Mouse (Mus musculus) mouse embryonic stem cell (cell line): Measurements from ENCODE around the gene Taar7f.

Experiments used
- in situ Hi-C, 2 experiments: fragments of 300-500 bp; cut with MboI; formaldehyde crosslinking; loops; 1 replicate in 1 of 2; 3 replicates in 1 of 2; pipeline ENCODE4 v1.14.3; 2019 to 2020; ENCODE audit warnings: low sequenced_read_pairs in 2 of 2, low pct_unique_long_range_greater_than_20kb in 1 of 2, mixed read lengths in 1 of 2; ENCODE audit not compliant: unreplicated experiment in 1 of 2

Taar7f gene

GRCm38 (mm10) chr10:24049210-24049609, at the start of gene Taar7f:
Taar7f (plus strand) TSS chr10:24049510.
- in situ Hi-C loops: no loop called here

GRCm38 (mm10) chr10:23999639-24000038, 49.7 kb upstream of the Taar7f start, which contains the start of gene Taar7b:
Taar7b (plus strand) TSS chr10:23999939.
- in situ Hi-C loops: loop anchor here (25.0 kb wide), 2 partner anchors 88 to 313 kb away; partner anchors contain the start of genes Taar8a (in 1 of the 2) and Taar8b (in 1 of the 2)

- in situ Hi-C loops: no loop called here
Observed at GRCm38 (mm10) chr10:24006442-24006841, 42.9 kb upstream of the Taar7f start.

GRCm38 (mm10) chr10:24007034-24007433, 42.3 kb upstream of the Taar7f start:
- in situ Hi-C loops: no loop called here

- in situ Hi-C loops: no loop called here
Observed at GRCm38 (mm10) chr10:24008143-24008542, 41.2 kb upstream of the Taar7f start.

GRCm38 (mm10) chr10:24026922-24027321, 22.4 kb upstream of the Taar7f start, which contains the start of gene Taar7d:
Taar7d (plus strand) TSS chr10:24027222.
- in situ Hi-C loops: no loop called here

- in situ Hi-C loops: no loop called here
Observed at GRCm38 (mm10) chr10:24031347-24031746, 18.0 kb upstream of the Taar7f start.

GRCm38 (mm10) chr10:24037314-24037713, 12.0 kb upstream of the Taar7f start, which contains the start of gene Taar7e:
Taar7e (plus strand) TSS chr10:24037614.
- in situ Hi-C loops: no loop called here

- in situ Hi-C loops: no loop called here
Observed at GRCm38 (mm10) chr10:24040120-24040869, 9.0 kb upstream of the Taar7f start.

GRCm38 (mm10) chr10:24052039-24052438, 2.7 kb downstream of the Taar7f start:
- in situ Hi-C loops: no loop called here

- in situ Hi-C loops: no loop called here
Observed at GRCm38 (mm10) chr10:24058986-24059385, 9.7 kb downstream of the Taar7f start.

- in situ Hi-C loops: loop anchor here in 1 of 2 experiments (25.0 kb wide), 1 partner anchor 87 kb away; the partner anchor contains the start of genes Taar6, Taar7a and Taar7b
Observed at GRCm38 (mm10) chr10:24074751-24075150, 25.4 kb downstream of the Taar7f start.

GRCm38 (mm10) chr10:24076200-24076599, 26.9 kb downstream of the Taar7f start, which contains the start of gene Taar8a:
Taar8a (plus strand) TSS chr10:24076500.
- in situ Hi-C loops: loop anchor here in 1 of 2 experiments (25.0 kb wide), 1 partner anchor 89 kb away; the partner anchor contains the start of genes Taar6, Taar7a and Taar7b

GRCm38 (mm10) chr10:24080166-24080565, 30.9 kb downstream of the Taar7f start:
- in situ Hi-C loops: loop anchor here in 1 of 2 experiments (25.0 kb wide), 1 partner anchor 93 kb away; the partner anchor contains the start of genes Taar6, Taar7a and Taar7b

- in situ Hi-C loops: loop anchor here in 1 of 2 experiments (25.0 kb wide), 1 partner anchor 99 kb away; the partner anchor contains the start of genes Taar6, Taar7a and Taar7b
Observed at GRCm38 (mm10) chr10:24085936-24086335, 36.6 kb downstream of the Taar7f start.

GRCm38 (mm10) chr10:24086555-24086954, 37.2 kb downstream of the Taar7f start:
- in situ Hi-C loops: loop anchor here in 1 of 2 experiments (25.0 kb wide), 1 partner anchor 99 kb away; the partner anchor contains the start of genes Taar6, Taar7a and Taar7b

GRCm38 (mm10) chr10:24087168-24087567, 37.9 kb downstream of the Taar7f start:
- in situ Hi-C loops: loop anchor here in 1 of 2 experiments (25.0 kb wide), 1 partner anchor 100 kb away; the partner anchor contains the start of genes Taar6, Taar7a and Taar7b

- in situ Hi-C loops: loop anchor here in 1 of 2 experiments (25.0 kb wide), 1 partner anchor 105 kb away; the partner anchor contains the start of genes Taar6, Taar7a and Taar7b
Observed at GRCm38 (mm10) chr10:24092194-24092593, 42.9 kb downstream of the Taar7f start, which contains the start of gene Taar8b. Taar8b (minus strand) TSS chr10:24092294.

- in situ Hi-C loops: loop anchor here in 1 of 2 experiments (25.0 kb wide), 1 partner anchor 110 kb away; the partner anchor contains the start of genes Taar6, Taar7a and Taar7b
Observed at GRCm38 (mm10) chr10:24097010-24097409, 47.7 kb downstream of the Taar7f start.
